Mouse (Mus musculus) liver, postnatal 0 days (tissue): ENCODE measurements at regions not wholly inside any gene's neighbourhood (a gene's known extent, or its start where the extent isn't known, plus 50 kb on each side); places are given as distances from the start of the nearest gene placed in this dataset.

Experiments
- CTCF ChIP-seq: sonication (generic); IDR thresholded peaks from 2 replicates; pipeline ENCODE4 v1.5.1; 2016; ENCODE audit warnings: antibody characterized with exemption, low read depth
- EP300 ChIP-seq: IDR thresholded peaks from 2 replicates; pipeline ENCODE4 v1.6.1; 2016; ENCODE audit warnings: antibody characterized with exemption, low read depth, mild to moderate bottlenecking

- TF ChIP-seq CTCF, result no peak
- no peak for TF ChIP-seq EP300
These were observed 306.6 kb downstream of the Arl4a start for GRCm38 (mm10) chr12:39731177-39731576.
